Mouse (Mus musculus): ENCODE data around the gene Kdm1a.

Kdm1a gene

DNA sequence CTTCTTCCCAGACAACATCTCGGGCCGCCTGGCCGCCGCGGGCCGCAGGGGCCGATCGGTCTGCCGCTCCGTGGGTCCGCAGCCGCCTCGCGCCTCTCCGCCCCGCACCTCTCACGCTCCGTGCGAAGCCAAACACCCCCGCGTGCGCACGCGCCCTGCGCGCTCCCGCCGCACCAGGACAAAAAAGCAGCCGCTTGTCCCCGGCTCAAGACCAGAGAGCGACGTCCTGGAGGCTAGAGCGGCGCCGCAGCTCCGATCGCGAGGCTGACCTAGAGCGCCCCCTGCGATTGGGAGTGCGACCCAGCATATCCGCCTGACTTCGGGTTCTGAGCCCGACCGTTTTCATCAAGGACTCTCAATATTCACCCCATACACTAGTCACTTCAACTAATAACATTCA is at the start of gene Kdm1a:
TSS of gene Kdm1a (minus strand) at position 156 of the 400 bp plus-strand sequence.
- DNase-seq (ENCODE audit: inconsistent ontology term), result peak; percentile 95

DNA sequence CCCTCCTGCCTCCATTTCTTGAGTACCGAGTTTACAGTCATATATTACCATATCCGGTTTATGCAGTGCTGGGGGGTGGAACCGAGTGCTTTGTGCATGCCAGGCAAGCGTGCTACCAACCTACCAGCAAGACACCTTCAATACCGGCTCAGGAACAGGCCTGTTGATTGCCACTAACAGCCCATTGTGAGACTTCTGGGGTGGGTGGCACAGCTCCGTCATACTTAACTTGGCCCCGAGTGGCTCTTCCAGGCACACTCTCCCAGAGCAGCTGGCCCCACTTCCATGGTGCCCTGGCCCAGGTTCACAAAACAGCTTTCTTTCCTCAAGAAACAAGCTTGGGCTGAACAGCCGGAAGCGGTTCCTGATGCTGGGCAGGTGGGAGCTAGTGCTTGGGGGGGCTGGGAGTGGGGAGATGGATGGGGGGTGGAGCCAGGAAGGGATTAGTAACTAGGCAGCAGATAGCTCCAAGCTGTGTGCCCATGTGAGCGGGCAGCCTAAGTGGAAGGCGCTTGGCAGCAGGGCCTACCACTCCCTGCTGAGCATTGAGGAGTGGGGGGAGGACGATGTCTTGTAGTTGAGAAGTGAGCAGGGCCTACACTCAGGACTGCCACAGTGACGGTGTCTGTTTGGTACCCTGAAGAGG is 49.5 kb upstream of the Kdm1a start:
- no peak for DNase-seq (ENCODE audit: inconsistent ontology term)

DNA sequence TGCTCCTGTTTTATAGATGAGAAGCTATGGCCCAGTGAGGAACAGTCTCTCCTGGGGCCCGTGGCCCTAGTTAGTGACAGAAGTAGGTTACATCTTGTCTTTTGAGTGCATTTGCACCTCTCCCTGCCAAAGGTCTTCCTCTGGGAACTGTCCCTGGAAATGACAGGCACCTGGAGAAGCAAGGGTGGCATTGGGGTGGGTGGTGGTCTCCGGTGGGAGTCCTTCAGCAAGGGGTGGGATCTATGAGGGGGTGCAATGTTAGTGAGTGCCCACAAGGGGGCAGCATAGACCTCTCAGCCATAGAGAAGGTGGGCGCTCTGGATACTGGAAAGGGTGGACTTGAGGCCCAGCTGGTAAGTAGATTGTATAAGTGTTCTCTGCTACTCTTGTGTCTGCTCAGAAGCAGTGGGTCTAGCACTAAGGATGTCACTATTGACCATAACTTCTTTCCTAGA is 48.9 kb upstream of the Kdm1a start:
- DNase-seq (ENCODE audit: inconsistent ontology term), result no peak

DNA sequence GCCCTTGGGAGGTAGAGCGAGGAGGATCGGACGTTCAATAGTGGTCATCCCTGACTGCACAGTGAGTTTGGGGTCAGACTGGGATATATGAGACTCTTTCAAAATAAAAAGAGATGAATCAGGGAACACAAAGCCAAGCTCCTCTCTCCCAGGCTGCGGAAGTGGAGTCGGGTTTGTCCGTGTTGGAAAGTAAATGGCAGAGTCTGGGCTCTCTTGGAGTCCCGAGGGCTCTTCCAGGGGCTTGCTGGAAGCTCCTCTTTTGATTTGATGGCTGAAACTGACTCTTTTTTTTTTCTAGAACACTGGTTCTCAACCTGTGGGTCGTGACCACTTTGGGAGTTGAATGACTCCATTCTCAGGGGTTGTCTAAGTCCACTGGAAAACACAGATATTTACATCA is 47.7 kb upstream of the Kdm1a start:
- no peak for DNase-seq (ENCODE audit: inconsistent ontology term)

DNA sequence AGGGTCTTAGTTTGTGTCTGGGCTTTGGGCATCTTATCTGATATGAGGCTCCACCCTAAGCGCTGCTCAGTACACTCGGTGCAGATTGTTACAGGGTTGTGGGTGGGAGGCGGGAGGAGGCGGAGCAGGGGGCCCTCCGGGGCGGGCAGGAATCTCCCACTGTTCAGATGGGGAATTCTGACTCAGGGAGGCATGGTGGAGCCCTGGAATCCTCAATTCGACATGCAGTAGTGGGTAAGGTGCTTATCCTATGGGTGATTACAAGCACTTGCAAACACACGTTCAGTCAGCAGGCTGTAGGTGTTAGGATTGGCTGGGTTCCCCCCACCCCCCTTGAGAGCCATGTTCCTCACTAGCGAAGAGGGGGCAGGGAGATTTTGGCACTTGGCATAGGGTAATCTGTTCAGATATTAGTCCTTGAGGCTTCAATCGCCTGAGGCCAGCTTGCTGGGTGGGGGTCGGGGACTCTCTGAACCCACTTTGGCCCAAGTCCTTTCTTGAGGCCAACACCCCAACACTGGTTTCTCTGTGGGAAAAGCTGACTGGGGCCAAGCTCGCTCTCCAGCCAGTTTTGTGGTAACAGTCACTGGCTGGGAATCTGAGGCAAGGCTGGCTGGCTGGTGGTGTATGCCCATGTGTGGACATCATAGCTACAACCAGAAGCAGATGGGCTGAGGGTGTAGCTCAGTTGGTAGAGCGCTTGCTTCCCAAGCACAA is 47.1 kb upstream of the Kdm1a start:
- peak; percentile 88 for DNase-seq (ENCODE audit: inconsistent ontology term)

DNA sequence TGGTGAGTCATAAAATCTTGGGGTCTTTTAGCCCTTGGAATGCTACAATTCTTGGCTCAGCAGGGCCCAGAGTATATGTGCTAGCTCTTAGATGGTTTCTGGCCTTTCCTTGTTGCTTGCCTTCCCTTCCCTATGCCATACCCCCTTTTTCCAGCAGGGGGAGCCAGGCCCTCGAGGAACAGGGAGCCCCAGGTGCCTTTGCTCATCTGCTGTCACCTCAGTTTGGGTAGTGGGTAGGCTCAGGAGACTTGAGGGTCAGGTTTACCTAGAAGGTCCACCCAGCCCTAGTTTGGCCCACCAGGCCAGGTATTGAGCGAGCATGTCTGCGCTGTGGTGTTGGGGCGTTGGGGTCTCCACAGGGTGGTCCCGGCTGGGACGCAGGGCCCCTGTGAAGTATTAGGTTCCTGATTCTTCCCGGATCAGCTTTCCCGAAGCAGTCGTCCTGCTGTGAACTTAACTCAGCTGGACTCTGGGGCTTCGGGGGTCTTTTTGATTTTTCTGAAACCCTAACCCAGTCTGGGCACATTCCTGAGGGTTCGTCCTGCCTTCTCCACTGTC is 46.5 kb upstream of the Kdm1a start:
- peak; percentile 70 for DNase-seq (ENCODE audit: inconsistent ontology term)

DNA sequence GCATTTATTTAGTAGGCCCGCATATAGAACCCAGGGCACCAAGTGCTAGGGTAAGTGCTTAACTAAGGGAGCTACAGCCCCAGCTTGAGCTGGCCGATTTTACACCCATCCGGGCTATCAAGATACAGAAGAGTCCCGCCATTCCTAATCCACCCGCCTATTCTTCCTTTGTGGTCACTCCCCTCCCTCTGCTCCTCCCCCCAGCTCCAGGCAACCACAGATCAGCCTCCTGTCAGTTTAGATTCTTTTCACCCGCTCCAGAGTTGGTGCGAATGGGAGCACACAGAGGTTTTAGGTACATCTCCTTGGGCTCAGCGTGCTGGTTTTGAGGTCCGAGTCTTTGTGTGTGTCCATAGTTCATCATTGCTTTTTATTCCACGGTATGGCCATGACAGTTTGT is 36.4 kb upstream of the Kdm1a start:
- DNase-seq (ENCODE audit: inconsistent ontology term), result peak; percentile 83

DNA sequence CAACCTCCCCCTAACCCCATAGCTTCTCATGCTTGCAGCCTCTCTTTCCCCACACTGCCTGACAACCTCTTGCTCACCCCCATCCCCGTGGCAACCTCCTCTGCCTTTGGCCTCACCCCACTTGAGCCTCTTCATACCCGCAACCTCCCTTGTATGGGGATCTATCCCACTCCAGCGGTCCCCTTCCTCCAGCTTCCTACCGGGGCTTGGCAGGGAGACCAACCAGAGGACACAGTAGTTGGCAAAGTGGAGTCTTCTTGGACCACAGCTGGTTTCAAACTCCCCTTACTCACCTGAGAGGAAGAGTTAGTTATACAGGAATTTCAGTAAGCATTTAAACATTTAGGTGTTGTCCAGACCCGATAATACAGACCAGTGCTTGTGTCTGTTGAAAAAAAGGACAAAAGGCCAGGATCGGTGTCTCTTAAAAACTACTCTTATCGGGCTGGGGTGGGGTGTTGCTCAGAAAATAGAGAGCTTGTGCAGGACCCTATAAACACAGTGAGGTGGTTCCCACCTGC is 35.8 kb upstream of the Kdm1a start:
- no peak for DNase-seq (ENCODE audit: inconsistent ontology term)

DNA sequence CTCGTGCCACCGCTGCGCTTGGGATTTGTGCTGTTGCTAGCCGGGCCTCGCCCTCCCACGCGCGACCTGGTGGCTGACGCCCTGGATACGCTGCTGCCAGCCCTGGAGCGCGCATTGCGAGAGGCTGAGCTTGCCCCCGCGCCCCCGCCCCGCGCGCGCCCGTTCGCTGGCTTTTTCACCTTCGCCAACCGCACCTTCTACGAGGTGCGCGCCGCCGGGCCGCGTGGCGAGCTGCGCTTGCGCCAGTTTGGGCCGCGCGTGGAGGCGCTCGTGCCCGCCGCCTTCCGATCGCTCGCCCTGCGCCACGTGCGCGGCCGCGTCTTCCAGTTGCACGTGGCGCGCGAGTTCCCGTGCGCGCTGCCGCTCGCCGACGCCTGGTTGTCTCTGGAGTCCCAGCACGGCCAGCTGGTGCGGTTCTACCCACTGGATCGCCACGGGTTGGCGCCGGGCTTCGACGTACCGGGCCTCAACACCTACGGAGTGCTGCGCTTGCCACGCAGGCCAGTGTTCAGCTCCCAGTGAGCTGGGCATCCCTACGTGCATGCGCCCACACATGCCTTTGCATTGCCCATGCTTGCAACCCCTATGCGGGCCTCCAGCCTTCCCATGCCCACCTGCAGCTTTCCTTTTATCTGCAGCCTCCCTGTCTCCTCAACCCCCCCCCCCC is 35.2 kb upstream of the Kdm1a start:
- peak; percentile 55 for DNase-seq (ENCODE audit: inconsistent ontology term)

DNA sequence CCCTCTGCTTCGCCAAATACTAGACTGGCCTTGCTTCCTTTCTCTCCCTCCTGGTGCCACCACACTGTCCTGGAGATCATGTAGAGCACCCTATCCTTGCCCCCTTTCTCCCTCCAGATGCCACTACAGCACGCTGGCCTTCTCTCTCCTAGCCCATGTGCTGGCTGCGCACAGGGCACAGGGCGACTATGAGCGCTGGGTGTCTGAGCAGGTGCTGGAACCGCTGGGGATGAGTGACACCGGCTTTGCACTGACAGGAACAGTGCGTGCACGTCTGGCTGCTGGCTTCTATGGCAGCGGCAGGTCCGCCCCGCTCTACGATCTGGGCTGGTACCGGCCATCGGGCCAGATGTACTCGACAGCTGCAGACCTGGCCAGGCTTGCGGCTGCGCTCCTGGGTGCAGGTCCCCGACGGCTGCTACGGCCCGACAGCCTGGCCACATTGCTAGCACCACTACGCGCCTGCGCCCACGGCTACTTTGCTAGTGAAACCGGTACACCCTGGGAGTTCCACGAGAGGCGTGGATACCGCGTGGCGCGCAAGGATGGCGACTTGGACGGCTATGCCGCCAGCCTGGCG is 34.5 kb upstream of the Kdm1a start:
- DNase-seq (ENCODE audit: inconsistent ontology term), result no peak

DNA sequence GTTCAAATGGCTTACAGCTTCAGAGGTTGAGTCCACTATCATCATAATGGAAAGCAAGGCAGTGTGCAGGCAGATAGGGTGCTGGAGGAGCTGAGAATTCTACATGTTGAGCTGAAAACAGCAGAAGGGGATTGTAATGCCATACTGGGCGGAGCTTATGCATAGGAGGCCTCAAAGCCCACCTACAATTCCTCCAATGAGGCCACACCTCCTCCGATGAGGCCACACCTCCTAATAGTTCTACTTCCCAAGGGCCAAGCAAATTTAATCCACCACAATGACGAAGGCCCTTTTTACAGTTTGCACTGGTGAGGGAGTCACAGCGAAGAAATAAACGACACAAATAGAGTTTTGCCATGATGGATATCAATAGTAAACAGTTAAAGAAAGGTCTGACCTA is 34.0 kb upstream of the Kdm1a start:
- no peak for DNase-seq (ENCODE audit: inconsistent ontology term)

DNA sequence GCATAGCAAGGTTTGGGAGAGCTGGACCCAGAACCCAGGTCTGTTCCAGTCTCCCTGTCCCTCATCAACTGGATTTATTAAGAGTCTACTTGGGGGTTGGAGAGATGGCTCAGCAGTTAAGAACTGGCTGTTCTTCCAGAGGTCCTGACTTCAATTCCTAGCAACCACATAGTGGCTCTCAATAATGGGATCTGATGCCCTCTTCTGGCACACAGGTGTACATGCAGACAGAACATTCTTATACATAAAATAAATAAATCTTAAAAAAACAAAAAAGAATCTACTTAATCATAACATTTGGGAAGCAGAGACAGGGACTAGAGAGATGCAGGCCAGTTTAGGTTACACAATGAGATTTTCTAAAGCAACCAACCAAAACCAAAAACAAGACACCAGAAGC is 33.5 kb upstream of the Kdm1a start:
- no peak for DNase-seq (ENCODE audit: inconsistent ontology term)

DNA sequence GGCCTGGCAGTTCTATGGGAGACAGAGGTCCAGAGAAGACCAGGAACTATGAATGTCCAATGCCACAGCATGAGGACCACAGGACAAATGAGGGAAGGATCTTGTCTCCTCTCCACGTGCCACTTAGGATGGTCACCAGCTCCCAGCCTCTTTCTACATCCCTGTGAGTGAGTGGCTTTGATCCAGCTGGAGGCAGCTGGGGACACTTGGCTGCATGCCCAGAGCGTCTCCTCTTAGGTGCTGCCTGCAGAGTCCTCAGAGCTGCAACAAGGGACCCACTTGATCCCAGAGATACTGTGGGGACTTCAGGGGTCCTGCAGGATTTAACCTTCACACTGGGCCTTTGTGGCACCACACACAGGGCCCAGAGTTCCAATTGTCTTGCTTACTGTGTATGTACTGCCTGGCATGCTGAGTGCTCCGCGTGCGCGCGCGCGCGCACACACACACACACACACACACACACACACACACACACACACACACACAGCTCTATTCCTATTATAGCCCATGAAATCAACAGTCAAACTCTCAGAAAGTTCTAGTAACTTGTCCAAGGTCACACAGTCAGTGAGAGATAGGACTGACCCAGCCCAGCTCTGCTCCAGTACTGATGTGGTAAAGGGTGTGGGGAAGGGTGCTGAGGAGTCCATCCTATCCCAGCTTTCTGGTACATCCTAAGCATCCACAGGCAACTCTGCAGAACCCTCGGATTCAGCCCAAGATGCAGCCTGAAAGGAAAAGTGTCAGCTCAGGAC is 28.9 kb upstream of the Kdm1a start:
- DNase-seq (ENCODE audit: inconsistent ontology term), result peak; percentile 26

DNA sequence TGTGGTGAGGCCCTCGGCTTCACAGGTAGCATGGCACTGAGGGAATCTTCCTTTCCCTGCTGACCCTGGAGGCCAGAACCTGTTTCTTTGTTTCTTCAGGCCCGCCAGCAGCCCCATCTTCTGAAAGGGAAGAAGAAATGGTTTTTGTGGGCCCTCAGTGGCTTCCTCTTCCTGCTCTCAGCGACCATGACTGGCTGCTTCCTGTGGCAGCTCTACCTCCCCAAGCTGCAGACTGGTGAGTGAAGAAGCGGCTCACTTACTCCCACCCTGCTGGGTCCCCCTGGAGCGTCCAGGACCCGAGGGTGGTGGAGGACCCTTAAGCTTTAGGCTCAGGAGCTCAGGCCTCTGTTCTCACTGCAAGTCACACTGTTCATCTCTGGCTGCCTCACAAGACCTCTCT is 24.1 kb upstream of the Kdm1a start:
- DNase-seq (ENCODE audit: inconsistent ontology term), result no peak

DNA sequence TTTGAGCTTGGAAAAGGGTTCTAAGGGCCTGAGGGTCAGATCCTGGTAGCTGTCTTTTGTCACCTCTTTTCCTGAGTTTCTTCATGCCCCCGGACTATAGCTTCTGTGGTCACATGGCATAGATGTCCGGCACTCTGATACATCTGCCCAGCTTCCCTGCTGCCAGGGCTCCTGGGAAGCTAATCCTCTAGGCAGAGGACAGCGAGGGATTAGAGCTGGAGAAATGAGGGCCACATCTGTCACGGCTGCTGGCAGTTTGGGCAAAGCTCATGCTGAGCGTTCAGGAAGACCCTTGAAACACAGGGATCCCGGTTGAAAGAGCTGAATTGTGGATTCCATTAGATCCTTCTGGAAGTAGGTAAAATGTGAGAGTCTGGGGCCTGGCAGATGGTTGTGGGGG is 19.9 kb upstream of the Kdm1a start, which contains the start of gene Lactbl1:
TSS of gene Lactbl1 (plus strand) at position 234 of the 400 bp plus-strand sequence.
- no peak for DNase-seq (ENCODE audit: inconsistent ontology term)

DNA sequence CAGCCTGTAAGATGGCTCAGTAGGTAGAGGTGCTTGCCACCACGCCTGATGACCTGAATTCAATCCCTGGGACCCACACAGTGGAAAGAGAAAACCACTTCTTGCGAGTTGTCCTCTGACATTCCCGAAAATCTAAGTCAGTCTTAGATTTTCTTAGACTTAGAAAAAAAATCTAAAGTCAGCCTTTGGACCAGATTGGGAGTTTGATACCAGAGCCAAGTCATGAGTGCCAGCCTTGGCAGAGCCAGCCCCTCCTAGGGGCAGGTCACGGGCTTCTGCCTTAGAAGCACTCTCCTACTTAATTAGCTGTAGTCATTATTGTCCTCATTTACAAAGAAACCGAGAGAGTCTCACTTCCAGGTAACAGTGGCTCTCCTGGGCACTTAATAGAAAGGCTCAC is 19.4 kb upstream of the Kdm1a start:
- no peak for DNase-seq (ENCODE audit: inconsistent ontology term)

DNA sequence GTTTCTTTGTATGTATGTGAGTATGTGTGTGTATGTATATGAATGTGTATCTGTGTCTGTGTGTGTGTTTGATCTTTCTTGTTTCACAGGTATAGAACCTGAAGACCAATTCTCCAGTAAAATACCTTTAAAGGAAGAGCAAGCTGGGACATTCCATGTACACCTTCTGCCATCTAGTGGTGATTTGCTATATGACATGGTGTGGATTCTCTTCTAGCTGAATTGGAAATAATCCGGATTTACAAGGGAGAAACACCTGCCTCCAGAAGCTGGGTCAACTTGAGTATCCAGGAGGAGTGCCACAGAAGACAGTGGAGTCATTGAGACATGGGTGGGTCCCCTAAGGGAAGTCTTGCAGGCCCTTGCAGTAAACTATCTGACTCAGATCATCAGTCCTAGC is 18.8 kb upstream of the Kdm1a start:
- peak; percentile 61 for DNase-seq (ENCODE audit: inconsistent ontology term)

DNA sequence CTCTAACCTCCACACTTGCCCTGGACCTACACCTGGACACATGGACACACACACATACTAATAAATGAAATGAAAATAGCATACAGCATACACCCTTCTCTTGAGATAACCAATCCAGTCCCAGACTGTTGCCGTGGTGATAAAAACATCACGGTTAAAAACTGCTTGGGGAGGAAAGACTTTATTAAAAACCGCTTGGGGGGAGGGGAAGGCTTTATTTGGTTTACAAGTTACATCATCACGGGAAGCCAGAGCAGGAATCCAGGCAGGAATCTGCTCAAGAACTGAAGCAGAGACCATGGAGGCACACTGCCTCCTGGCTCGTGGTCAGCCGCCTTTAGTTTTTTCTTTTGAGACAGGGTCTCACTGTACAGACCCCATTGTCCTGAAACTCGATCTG is 11.1 kb upstream of the Kdm1a start:
- DNase-seq (ENCODE audit: inconsistent ontology term), result no peak

DNA sequence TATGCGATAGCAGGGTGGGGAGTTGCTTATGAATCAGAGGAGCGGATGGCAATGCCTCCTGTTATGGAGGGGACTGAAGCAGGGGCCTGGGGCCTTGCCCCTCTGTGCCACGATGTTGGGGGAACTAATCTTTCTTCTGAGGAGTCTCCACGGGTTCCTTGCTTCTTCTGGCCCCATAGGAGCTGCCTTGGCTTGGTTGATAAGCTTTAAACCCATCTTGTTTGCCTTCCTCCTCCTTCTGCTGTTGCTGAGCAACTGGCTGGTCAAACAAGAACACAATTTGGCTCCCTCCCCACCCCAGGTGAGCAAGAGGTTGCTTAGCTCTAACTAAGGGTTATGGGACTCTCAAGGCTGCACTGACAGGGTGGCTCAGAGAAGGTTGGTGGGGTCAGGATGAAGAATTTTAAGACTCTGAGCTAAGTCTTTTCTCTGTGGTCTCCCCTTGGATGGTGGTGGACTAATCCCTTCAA is 7.9 kb upstream of the Kdm1a start, which contains the start of gene Tex46:
TSS of gene Tex46 (plus strand) at position 51 of the 470 bp plus-strand sequence.
- no peak for DNase-seq (ENCODE audit: inconsistent ontology term)

DNA sequence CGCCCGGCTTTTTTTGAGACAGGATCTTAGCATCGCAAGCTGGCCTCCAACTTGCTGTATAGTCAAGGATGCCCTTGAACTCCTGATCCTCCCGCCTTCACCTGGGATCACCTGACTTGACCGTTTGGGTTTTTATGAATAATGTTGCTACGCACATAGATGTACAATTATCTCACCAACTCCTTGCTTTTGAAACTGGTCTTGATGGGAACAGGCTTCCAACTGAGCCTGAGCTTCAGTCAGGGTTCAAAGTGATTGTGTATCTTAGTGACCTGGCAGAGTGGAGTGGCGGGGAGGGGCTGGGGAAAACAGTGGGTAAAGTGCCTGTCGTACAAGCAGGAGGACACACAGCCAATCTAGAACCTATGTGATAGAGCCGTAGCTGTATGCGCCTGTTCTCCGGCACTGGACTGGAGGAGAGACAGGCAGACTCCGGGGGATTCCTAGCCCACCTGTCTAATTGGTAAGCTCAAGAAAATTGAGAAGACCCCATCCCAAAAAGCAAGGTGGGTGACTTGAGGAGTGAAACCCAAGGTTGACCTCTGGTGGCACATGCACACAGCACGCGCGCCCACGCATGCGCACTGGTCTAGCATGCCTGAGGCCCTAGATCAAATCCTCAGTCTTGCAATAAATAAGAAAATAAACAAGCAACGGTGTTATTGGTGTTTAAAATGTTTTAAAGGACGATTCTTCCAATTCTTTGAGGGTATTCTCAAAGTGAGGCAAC is 3.4 kb upstream of the Kdm1a start:
- DNase-seq (ENCODE audit: inconsistent ontology term), result no peak
